Mouse (Mus musculus) heart, embryonic 12.5 days (tissue): ENCODE data around the gene Stat6. TPM values are rescaled to one million over a fixed set of nuclear protein-coding genes. Genes with fewer than 3 reads are reported as not detected.

Experiments
- ATAC-seq: fragments of 200-750 bp; cut with Nextera tagmentation; 2 replicates; pipeline ENCODE4 v1.8.0; 2017; ENCODE audit warnings: moderate TSS enrichment, moderate library complexity; ENCODE audit not compliant: insufficient number of reproducible peaks, low FRiP score
- H3K27ac ChIP-seq: fragments of 300-500 bp; sonication (generic); 2 replicates; pipeline ENCODE4 v1.5.1; 2016; ENCODE audit warnings: mild to moderate bottlenecking, moderate library complexity; ENCODE audit not compliant: poor library complexity, severe bottlenecking
- H3K27me3 ChIP-seq: fragments of 300-500 bp; sonication (generic); replicated peaks from 2 replicates; pipeline ENCODE4 v1.6.1; 2016; ENCODE audit warnings: mild to moderate bottlenecking, moderate library complexity
- H3K36me3 ChIP-seq: fragments of 300-500 bp; sonication (generic); 2 replicates; pipeline ENCODE4 v1.6.1; 2016; ENCODE audit warnings: mild to moderate bottlenecking, moderate library complexity
- H3K4me1 ChIP-seq: fragments of 300-500 bp; sonication (generic); replicated peaks from 2 replicates; pipeline ENCODE4 v1.6.1; 2016; ENCODE audit warnings: mild to moderate bottlenecking
- H3K4me2 ChIP-seq: fragments of 300-500 bp; sonication (generic); 2 replicates; pipeline ENCODE4 v1.6.1; 2016; ENCODE audit warnings: mild to moderate bottlenecking, moderate library complexity
- H3K4me3 ChIP-seq: fragments of 300-500 bp; sonication (generic); 2 replicates; pipeline ENCODE4 v1.5.1; 2016; ENCODE audit warnings: mild to moderate bottlenecking
- H3K9ac ChIP-seq: fragments of 300-500 bp; sonication (generic); 2 replicates; pipeline ENCODE4 v1.6.1; 2016; ENCODE audit warnings: mild to moderate bottlenecking, moderate library complexity
- H3K9me3 ChIP-seq: fragments of 300-500 bp; sonication (generic); replicated peaks from 2 replicates; pipeline ENCODE4 v1.6.1; 2016; ENCODE audit warnings: mild to moderate bottlenecking, moderate library complexity
- WGBS: fragments of 180-500 bp; shearing (Covaris S2); methylation state at CpG from one replicate; pipeline ENCODE4 v1.1.7; 2016; 5-methylcytosine and 5-hydroxymethylcytosine counted together
- polyA plus RNA-seq: library from polyadenylated mRNA; unstranded; fragments of >200 nt; fragmentation: Nextera tagmentation; extraction: Ambion mirVana; gene quantifications from 2 replicates; pipeline ENCODE4 v1.2.1, GENCODE M21; 2016

Stat6 gene
- 27.8 and 28.2 TPM in 2 replicates for polyA plus RNA-seq

GRCm38 (mm10) chr10:127642772-127643552 lies at the start of gene Stat6:
Gene Stat6 (plus strand): TSS chr10:127642986.
- Histone ChIP-seq H3K9me3 (no peaks in the 10 kb centered on the region), H3K4me1 (peaks cover 17% of the 10 kb centered on the region; the same call in 1 of the 2 replicates), H3K4me2 (peak within 1 kb of the TSS; percentile 84), H3K4me3 (peak within 1 kb of the TSS; percentile 65), H3K27ac (peak within 1 kb of the TSS; percentile 91), H3K27me3 (no peaks in the 10 kb centered on the region), H3K36me3 (peaks cover 12% of the 10 kb centered on the region), H3K9ac (peak within 1 kb of the TSS; percentile 87)
- WGBS = under 1% methylated on average over 37 of the region's 37 CpGs
- ATAC-seq = peak; percentile 73

GRCm38 (mm10) chr10:127594405-127594804 lies 48.4 kb upstream of the Stat6 start:
- Histone ChIP-seq H3K9ac (no peak overlapping the region), H3K4me2 (no peak overlapping the region), H3K4me3 (no peak overlapping the region), H3K27ac (no peak overlapping the region), H3K4me1 (peaks cover 84% of the 10 kb centered on the region), H3K36me3 (peaks cover 41% of the 10 kb centered on the region), H3K9me3 (no peaks in the 10 kb centered on the region), H3K27me3 (no peaks in the 10 kb centered on the region)
- ATAC-seq = no peak
- WGBS = 63% methylated on average over 8 of the region's 8 CpGs

GRCm38 (mm10) chr10:127594930-127595715 lies 47.7 kb upstream of the Stat6 start:
- no peak for ATAC-seq
- Histone ChIP-seq H3K9me3 (no peaks in the 10 kb centered on the region), H3K4me3 (no peak overlapping the region), H3K4me1 (peaks cover 91% of the 10 kb centered on the region), H3K9ac (no peak overlapping the region), H3K27ac (peak overlapping the region; percentile 84; the same call in 1 of the 2 replicates), H3K36me3 (peaks cover 33% of the 10 kb centered on the region), H3K4me2 (no peak overlapping the region), H3K27me3 (no peaks in the 10 kb centered on the region)
- 74% methylated on average over 30 of the region's 30 CpGs for WGBS

GRCm38 (mm10) chr10:127596321-127596941 lies 46.4 kb upstream of the Stat6 start:
- no peak overlapping the region for H3K9ac ChIP-seq
- ATAC-seq = no peak
- peaks cover 90% of the 10 kb centered on the region for H3K4me1 ChIP-seq
- H3K4me3 ChIP-seq = no peak overlapping the region
- H3K27ac ChIP-seq = peak overlapping the region; percentile 84
- peaks cover 30% of the 10 kb centered on the region for H3K36me3 ChIP-seq
- H3K27me3 ChIP-seq = no peaks in the 10 kb centered on the region
- 20% methylated on average over 7 of the region's 7 CpGs for WGBS
- H3K4me2 ChIP-seq = peak overlapping the region; percentile 27
- no peaks in the 10 kb centered on the region for H3K9me3 ChIP-seq

- no peaks in the 10 kb centered on the region for H3K27me3 ChIP-seq
- ATAC-seq = no peak
- peaks cover 27% of the 10 kb centered on the region for H3K36me3 ChIP-seq
- H3K4me3 ChIP-seq = no peak overlapping the region
- H3K9ac ChIP-seq = 0 out of 2 replicates have a peak overlapping the region, but pooled peaks have one; percentile 17
- H3K4me2 ChIP-seq = no peak overlapping the region
- no peaks in the 10 kb centered on the region for H3K9me3 ChIP-seq
- peak overlapping the region; percentile 84 for H3K27ac ChIP-seq
- 76% methylated on average over 5 of the region's 5 CpGs for WGBS
- H3K4me1 ChIP-seq = peaks cover 81% of the 10 kb centered on the region
Measured at GRCm38 (mm10) chr10:127597311-127597901, 45.4 kb upstream of the Stat6 start.

- Histone ChIP-seq H3K9ac (no peak overlapping the region), H3K27me3 (no peaks in the 10 kb centered on the region), H3K4me1 (peaks cover 80% of the 10 kb centered on the region), H3K9me3 (no peaks in the 10 kb centered on the region), H3K27ac (no peak overlapping the region), H3K4me2 (no peak overlapping the region), H3K36me3 (peaks cover 18% of the 10 kb centered on the region), H3K4me3 (no peak overlapping the region)
- ATAC-seq = no peak
- 45% methylated on average over 8 of the region's 8 CpGs for WGBS
Measured at GRCm38 (mm10) chr10:127598607-127599006, 44.2 kb upstream of the Stat6 start.

- Histone ChIP-seq H3K36me3 (peaks cover 15% of the 10 kb centered on the region), H3K27me3 (no peaks in the 10 kb centered on the region), H3K4me3 (no peak overlapping the region), H3K4me2 (no peak overlapping the region), H3K9me3 (no peaks in the 10 kb centered on the region), H3K9ac (no peak overlapping the region), H3K4me1 (peaks cover 83% of the 10 kb centered on the region), H3K27ac (peak overlapping the region; percentile 72)
- ATAC-seq = no peak
- WGBS = 85% methylated on average over 11 of the region's 11 CpGs
Measured at GRCm38 (mm10) chr10:127599252-127599651, 43.5 kb upstream of the Stat6 start.

GRCm38 (mm10) chr10:127599779-127600541 lies 42.8 kb upstream of the Stat6 start:
- peaks cover 84% of the 10 kb centered on the region for H3K4me1 ChIP-seq
- H3K9ac ChIP-seq = peak overlapping the region; percentile 40; the same call in 1 of the 2 replicates
- no peak for ATAC-seq
- 45% methylated on average over 17 of the region's 17 CpGs for WGBS
- peak overlapping the region; percentile 72 for H3K27ac ChIP-seq
- no peaks in the 10 kb centered on the region for H3K9me3 ChIP-seq
- 0 out of 2 replicates have a peak overlapping the region, but pooled peaks have one; percentile 8 for H3K4me2 ChIP-seq
- no peaks in the 10 kb centered on the region for H3K27me3 ChIP-seq
- no peak overlapping the region for H3K4me3 ChIP-seq
- peaks cover 19% of the 10 kb centered on the region for H3K36me3 ChIP-seq

- H3K36me3 ChIP-seq = peaks cover 36% of the 10 kb centered on the region
- H3K27ac ChIP-seq = no peak overlapping the region
- 93% methylated on average over 6 of the region's 6 CpGs for WGBS
- H3K4me2 ChIP-seq = no peak overlapping the region
- no peak overlapping the region for H3K4me3 ChIP-seq
- no peaks in the 10 kb centered on the region for H3K9me3 ChIP-seq
- no peak for ATAC-seq
- H3K4me1 ChIP-seq = peaks cover 66% of the 10 kb centered on the region
- no peak overlapping the region for H3K9ac ChIP-seq
- no peaks in the 10 kb centered on the region for H3K27me3 ChIP-seq
Measured at GRCm38 (mm10) chr10:127602194-127602593, 40.6 kb upstream of the Stat6 start.
